ENCODE assay signal across 11 mouse cellular contexts in the genomic region with DNA sequence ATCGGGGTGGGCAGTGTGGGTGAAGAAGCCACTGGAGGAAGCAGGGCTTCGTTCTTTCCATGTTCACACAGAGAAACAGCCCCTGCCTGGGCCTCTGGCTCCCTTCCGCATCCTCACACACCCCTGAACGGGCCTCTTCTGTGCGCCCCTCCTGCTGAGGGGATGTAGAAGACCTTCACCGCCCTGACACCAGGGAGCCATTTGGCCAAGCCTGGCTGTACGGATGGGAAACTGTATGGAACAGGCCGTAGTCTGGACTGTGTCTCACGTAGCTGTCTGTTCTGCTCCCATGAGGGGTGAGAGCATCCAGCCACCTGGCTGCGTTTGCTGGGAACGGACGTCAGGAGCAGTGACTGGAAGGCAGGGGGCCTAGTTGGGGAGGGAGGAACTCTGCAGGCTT. TPM values are rescaled to one million over a fixed set of nuclear protein-coding genes. Genes with fewer than 3 reads are reported as not detected.
DNase-seq lines count a peak whose midpoint lies in the region; ATAC-seq lines count a peak whose summit lies in the region.
"Had no signal": no experiment of that assay in that cellular context is flagged by ENCODE, and none has a peak within 500 bp of the region (broad histone marks: within the 10 kb centered on the region; RNA-seq: fewer than 3 reads in every experiment).

No protein-coding gene starts in this region.

- peak; percentile 56 for ATAC-seq in heart, embryonic 12.5 days (ENCODE audit: insufficient number of reproducible peaks, low FRiP score)

- H3K27ac ChIP-seq in heart, embryonic 12.5 days (ENCODE audit: poor library complexity, severe bottlenecking): peak overlapping the region; percentile 69

- WGBS in heart, embryonic 12.5 days: 12% methylated on average over 12 of the region's 12 CpGs

- no peaks in the 10 kb centered on the region for H3K9me3 ChIP-seq in heart, embryonic 12.5 days (replicated peaks)

- peak overlapping the region; percentile 57 for H3K4me2 ChIP-seq in heart, embryonic 12.5 days

- H3K4me1 ChIP-seq in heart, embryonic 12.5 days (replicated peaks): peaks cover 57% of the 10 kb centered on the region

- no peak overlapping the region for H3K4me3 ChIP-seq in heart, embryonic 12.5 days

- H3K36me3 ChIP-seq in heart, embryonic 12.5 days: no peaks in the 10 kb centered on the region

- no peak overlapping the region for H3K9ac ChIP-seq in heart, embryonic 12.5 days

- intact Hi-C loops in heart, postnatal 25 days (cut with DNase I): loop anchor here (2.0 to 5.0 kb wide), 2 partner anchors 520 to 936 kb away; no protein-coding TSS in a partner anchor

- H3K27me3 ChIP-seq in heart, embryonic 12.5 days (replicated peaks): no peaks in the 10 kb centered on the region; the same call in 1 of the 2 replicates
- H3K27me3 ChIP-seq: CH12.LX had no signal

- DNase-seq in heart, postnatal 25 days (ENCODE audit: low spot score): no peak
- DNase-seq in thymus, postnatal 0 days (ENCODE audit: low spot score): peak; percentile 24
- no peak for DNase-seq in thymus, postnatal 36 days
- peak; percentile 50 for DNase-seq in liver
- peak; percentile 29 for DNase-seq in testis, postnatal 14 days (ENCODE audit: low spot score)
- no peak for DNase-seq in kidney, postnatal 10 days
- DNase-seq in T-cell, adult 2 months (ENCODE audit: low spot score): no peak
- DNase-seq: adrenal gland, adult 8-10 months; lung, adult 2 months had no signal

RNA-seq across cellular contexts. Expression of gene Dlk1, which starts 15.8 kb away (rescaled TPM):
- 61.1 and 69.0 TPM in 2 replicates for polyA plus RNA-seq in heart, embryonic 12.5 days (2016; fragmentation: Nextera tagmentation; extraction: Ambion mirVana)
- total RNA-seq in heart, postnatal 25 days (2021): under 1 TPM; 0.26 to 0.61 TPM
- 32.6 and 43.5 TPM in 2 replicates for polyA plus RNA-seq in thymus, postnatal 0 days (2015; fragmentation: Nextera tagmentation; extraction: Ambion mirVana)
- total RNA-seq: CH12.LX had no signal

Comparison
In these comparisons a context has a peak if more than half of its experiments do, and no peak if none do; other contexts are left out.
1. DNase-seq: peak in thymus, postnatal 0 days (single experiment), liver (single experiment) and testis, postnatal 14 days (single experiment); none in heart, postnatal 25 days (single experiment), thymus, postnatal 36 days (0 of 2), kidney, postnatal 10 days (single experiment) and T-cell, adult 2 months (single experiment).